Mouse (Mus musculus) macrophage (primary cell): Measurements from ENCODE around the gene Asic4. TPM values are rescaled to one million over a fixed set of nuclear protein-coding genes. Genes with fewer than 3 reads are reported as not detected.
A peak's percentile ranks its signal among the peaks of the same experiment; 100 is the strongest.

Experiments
- H3K27ac ChIP-seq: fragments of 350-480 bp; formaldehyde crosslinking; 2 replicates; pipeline ENCODE4 v1.9.0; 2021
- H3K36me3 ChIP-seq: fragments of 350-480 bp; formaldehyde crosslinking; 2 replicates; pipeline ENCODE4 v1.9.0; 2021; ENCODE audit errors: inconsistent target
- H3K4me3 ChIP-seq: fragments of 350-480 bp; formaldehyde crosslinking; 2 replicates; pipeline ENCODE4 v1.9.0; 2021; ENCODE audit errors: inconsistent target
- H3K79me2 ChIP-seq: fragments of 350-480 bp; formaldehyde crosslinking; 2 replicates; pipeline ENCODE4 v1.9.0; 2021; ENCODE audit errors: inconsistent target
- WGBS: methylation state at CpG from one replicate; pipeline ENCODE4 v1.1.7; 2026; ENCODE audit warnings: inconsistent platforms; ENCODE audit not compliant: missing documents; 5-methylcytosine and 5-hydroxymethylcytosine counted together
- polyA plus RNA-seq: library from polyadenylated mRNA; stranded (reverse); fragments of 250-400 nt; gene quantifications from 3 replicates; pipeline ENCODE4 v1.2.4, GENCODE M21; 2018; ENCODE audit warnings: inconsistent platforms

The Asic4 gene
- polyA plus RNA-seq, 1 experiment from 2014 or later = not detected

DNA sequence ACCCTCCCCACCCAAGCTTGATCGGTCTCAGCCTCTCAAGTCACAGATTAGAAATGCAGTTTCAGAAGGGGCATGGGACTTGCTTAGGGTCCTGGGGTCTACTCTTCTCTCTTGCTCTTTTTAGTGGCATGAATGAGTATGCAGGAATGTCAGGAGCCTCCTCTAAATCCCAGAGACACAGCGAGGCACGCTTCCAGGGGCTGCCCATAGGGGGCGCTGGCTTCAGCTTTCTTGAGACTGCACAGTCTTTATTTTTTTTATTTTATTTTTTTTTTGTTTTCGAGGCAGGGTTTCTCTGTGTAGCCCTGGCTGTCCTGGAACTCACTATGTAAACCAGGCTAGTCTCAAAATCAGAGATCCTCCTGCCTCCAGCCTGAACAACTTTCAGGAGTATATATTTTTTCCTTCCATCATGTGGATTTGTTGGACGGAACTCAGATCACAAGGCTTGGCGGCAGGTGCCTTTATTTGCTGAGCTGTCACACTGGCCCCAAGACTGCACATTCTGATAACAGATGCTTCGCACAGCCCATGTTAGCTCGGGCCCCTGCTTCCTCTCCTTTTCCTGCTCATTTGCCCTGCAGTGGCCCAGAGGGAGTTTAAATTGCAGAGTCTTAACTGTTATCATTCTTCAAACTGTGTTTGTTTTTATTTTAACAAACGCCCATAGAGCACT lies 24.3 kb upstream of the Asic4 start:
- 39% methylated on average over 10 of the region's 10 CpGs for WGBS
- H3K79me2 ChIP-seq = no peaks in the 10 kb centered on the region
- H3K4me3 ChIP-seq = no peak overlapping the region
- no peak overlapping the region for H3K27ac ChIP-seq
- H3K36me3 ChIP-seq = peaks cover 11% of the 10 kb centered on the region; the same call in 1 of the 2 replicates

DNA sequence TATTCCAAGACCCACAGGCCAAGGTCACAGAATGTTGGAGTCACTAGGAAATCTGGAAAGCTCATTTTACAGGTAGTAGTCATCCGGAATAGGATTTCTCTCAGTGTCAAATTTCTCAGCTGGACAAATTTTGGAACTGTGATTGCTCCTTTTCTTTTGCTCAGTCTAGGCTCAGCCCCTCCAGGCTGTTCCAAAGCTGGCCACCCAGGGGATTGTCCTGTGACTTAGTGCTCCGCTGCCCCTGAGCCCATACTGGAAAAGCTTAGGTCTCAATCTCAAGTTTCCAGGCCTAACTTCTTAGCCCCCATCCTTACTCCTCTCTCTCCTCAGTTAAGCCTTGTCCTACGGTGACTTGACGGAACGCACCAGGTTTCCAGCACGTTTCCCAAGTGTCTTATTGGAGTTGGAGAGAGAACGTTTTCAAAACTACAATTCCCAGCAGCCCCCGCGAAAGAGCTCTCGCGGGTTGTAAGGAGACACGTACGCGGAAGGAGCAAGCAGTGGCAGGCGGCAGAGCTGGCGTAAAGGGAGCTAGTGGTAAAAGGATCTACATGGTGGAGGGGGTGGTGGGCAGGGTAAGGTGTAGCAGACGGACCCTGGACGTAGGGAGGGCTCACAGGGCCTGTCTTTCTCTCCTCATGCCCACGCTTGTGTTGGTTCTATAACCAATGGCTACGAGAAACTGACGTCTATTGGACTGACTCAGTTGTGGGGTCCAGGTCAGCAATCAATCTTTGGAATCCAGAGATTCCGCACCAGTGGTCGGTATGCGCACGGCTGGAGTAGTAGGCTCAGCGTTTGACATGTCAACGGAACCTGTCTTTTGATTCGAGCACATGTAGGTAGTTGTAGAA lies 14.5 kb upstream of the Asic4 start, which contains the start of gene Gmppa:
Gene Gmppa (plus strand): TSS at position 456 of the 854 bp plus-strand sequence.
- Histone ChIP-seq H3K36me3 (peaks cover 16% of the 10 kb centered on the region; the same call in 1 of the 2 replicates), H3K4me3 (peak within 1 kb of the TSS; percentile 97), H3K79me2 (no peaks in the 10 kb centered on the region), H3K27ac (peak within 1 kb of the TSS; percentile 48)
- WGBS = 7% methylated on average over 28 of the region's 28 CpGs

DNA sequence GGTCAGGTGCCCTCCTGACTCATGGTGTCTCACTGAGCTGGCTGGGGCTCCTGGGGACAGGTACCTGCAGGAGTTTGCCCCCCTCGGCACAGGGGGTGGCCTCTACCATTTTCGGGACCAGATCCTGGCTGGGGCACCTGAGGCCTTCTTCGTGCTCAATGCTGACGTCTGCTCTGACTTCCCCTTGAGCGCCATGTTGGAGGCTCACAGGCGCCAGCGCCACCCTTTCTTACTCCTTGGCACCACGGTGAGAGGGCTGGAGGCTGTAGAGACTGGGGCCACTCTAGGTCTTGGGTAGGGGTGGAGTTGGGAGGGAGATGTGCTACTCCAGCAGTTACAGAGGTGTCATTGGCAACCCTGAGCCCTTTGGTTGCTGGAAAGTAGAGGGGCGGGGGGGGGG lies 11.5 kb upstream of the Asic4 start:
- H3K79me2 ChIP-seq = no peaks in the 10 kb centered on the region
- H3K36me3 ChIP-seq = peaks cover 38% of the 10 kb centered on the region; the same call in 1 of the 2 replicates
- H3K4me3 ChIP-seq = no peak overlapping the region
- H3K27ac ChIP-seq = no peak overlapping the region
- 93% methylated on average over 6 of the region's 9 CpGs for WGBS

DNA sequence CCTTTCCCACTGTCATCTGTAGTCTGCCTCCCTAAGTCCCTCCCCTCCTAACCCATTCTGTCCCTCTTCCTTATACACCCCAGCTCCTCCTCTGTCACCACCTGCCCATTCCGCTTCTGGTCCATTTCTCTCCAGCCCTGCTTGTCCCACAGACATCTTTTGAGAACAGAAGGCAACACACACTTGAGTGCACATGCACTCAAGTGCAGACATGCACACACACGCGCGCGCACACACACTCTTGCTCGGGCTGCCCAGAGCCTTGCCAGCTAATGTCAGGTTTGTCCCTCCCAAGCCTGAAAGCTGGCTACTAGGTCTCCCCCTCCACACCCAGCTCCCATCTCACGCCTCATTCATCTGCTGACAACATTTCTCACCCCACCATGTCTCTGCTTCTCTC lies 9.6 kb upstream of the Asic4 start:
- H3K36me3 ChIP-seq = peaks cover 38% of the 10 kb centered on the region; the same call in 1 of the 2 replicates
- H3K79me2 ChIP-seq = no peaks in the 10 kb centered on the region
- WGBS = 99% methylated on average over 7 of the region's 7 CpGs
- no peak overlapping the region for H3K4me3 ChIP-seq
- H3K27ac ChIP-seq = no peak overlapping the region

DNA sequence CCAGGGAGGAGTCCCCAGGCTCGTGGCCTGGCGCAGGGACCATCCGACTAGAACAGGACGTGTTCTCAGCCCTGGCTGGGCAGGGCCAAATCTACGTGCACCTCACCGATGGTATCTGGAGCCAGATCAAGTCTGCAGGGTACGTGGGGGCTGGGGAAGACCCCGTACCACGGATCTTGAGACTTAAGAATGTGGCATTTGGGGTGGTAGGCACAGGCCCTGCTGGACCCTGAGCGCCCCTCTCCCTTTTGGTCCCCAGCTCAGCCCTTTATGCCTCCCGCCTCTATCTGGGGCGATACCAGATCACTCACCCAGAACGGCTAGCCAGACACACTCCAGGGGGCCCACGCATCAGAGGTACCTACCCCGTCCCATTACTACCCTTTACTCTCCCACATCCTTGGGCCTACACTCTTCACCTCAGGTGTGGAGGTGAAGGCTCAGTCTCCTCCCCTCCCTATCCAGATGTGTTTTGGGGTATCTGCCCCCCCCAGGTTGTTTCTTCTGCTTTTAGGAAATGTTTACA lies 8.7 kb upstream of the Asic4 start:
- no peaks in the 10 kb centered on the region for H3K79me2 ChIP-seq
- H3K36me3 ChIP-seq = peaks cover 38% of the 10 kb centered on the region; the same call in 1 of the 2 replicates
- WGBS = 96% methylated on average over 13 of the region's 15 CpGs
- H3K27ac ChIP-seq = no peak overlapping the region
- no peak overlapping the region for H3K4me3 ChIP-seq

DNA sequence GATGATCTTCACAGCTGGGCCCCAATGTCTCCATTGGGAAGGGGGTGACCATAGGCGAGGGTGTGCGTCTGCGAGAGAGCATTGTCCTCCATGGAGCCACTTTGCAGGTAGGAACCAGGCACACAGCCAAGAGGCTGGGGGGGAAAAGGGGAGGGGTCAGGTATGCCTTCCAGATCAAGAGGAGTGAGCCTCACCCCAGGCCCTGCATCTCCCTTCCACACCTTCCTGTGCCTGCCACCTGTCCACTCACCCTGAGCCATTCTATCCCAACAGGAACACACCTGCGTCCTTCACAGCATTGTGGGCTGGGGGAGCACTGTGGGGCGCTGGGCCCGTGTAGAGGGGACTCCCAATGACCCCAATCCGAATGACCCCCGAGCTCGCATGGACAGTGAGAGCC lies 8.1 kb upstream of the Asic4 start:
- no peak overlapping the region for H3K4me3 ChIP-seq
- 93% methylated on average over 9 of the region's 9 CpGs for WGBS
- peaks cover 38% of the 10 kb centered on the region; the same call in 1 of the 2 replicates for H3K36me3 ChIP-seq
- H3K27ac ChIP-seq = no peak overlapping the region
- no peaks in the 10 kb centered on the region for H3K79me2 ChIP-seq

DNA sequence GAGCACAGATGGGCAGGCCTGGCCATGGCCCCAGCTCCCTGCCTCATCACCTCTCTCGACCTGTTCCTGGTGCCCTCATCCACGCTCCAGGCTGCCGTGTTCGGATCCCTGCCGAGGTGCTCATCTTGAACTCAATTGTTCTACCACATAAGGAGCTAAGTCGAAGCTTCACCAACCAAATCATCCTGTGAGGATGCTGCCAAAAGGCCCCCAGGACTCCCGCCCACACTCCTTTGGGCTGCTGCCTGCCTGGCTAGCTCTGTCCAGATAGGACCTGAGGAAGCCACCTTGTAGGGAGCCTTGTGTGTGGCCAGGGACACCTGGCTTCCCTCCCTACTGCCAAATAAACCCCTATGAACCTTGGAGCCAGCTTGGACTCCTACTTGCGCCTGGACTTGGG lies 7.4 kb upstream of the Asic4 start:
- Histone ChIP-seq H3K36me3 (peaks cover 38% of the 10 kb centered on the region; the same call in 1 of the 2 replicates), H3K79me2 (no peaks in the 10 kb centered on the region), H3K27ac (no peak overlapping the region), H3K4me3 (no peak overlapping the region)
- 96% methylated on average over 7 of the region's 8 CpGs for WGBS

DNA sequence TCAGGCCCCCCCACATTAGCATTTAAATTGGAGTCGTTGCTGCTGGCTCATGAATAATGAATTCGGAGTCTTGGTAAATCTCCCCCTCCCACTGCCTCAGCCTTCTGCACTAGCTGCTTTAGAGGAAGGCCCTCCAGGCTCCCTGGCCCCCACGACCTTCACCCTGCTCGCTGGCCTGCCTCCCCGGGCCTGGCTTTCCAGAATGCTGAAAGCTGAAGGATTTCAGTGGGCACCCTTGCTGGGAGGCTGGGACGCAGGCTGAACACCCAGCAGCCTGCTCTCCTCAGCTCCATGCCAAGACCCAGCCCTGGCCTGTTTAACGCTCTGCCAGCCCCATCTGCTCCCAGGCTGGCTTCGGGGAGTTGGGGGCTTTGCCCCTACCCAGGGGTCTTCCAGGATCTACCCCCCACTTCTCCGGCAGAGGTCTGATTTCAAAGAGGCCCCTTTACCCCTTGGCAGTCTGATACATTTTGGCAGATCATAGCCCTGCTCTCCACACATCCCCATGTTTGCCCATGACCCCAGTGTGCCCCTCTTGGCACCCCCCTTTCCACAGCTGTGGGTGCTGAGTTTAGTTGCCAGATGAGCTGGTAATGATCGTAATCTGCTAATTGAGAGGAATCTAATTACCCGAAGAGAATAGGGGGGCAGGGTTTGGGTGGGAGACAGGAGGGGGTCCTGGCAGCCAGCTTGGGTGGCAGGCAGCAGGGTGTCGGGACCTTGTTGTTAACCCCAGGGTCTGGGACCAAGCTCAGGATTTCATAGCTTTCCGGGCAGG lies 6.8 kb upstream of the Asic4 start:
- peaks cover 38% of the 10 kb centered on the region; the same call in 1 of the 2 replicates for H3K36me3 ChIP-seq
- no peaks in the 10 kb centered on the region for H3K79me2 ChIP-seq
- H3K4me3 ChIP-seq = no peak overlapping the region
- WGBS = 76% methylated on average over 13 of the region's 13 CpGs
- H3K27ac ChIP-seq = no peak overlapping the region

DNA sequence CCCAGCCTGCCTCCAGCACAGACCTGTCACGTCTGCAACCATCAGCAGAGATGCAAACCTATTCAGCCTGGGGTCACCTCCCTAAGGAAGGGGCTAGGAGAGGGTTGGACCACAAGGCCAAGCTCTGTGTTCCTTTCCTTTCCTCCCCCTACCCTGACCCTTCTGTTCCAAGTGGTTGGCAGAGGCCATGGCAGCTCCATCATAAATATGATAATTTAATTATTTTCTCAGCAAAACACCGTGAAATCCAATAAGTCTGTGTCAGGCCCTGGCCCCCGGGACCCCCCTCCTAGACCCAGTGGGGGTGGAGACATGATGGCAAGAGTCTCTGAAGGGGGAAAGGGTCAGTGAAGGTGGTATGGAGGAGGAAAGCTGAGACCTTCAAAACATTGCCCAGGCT lies 6.0 kb upstream of the Asic4 start:
- Histone ChIP-seq H3K79me2 (no peaks in the 10 kb centered on the region), H3K36me3 (peaks cover 36% of the 10 kb centered on the region; the same call in 1 of the 2 replicates), H3K4me3 (no peak overlapping the region), H3K27ac (no peak overlapping the region)
- WGBS = 69% methylated on average over 3 of the region's 3 CpGs

DNA sequence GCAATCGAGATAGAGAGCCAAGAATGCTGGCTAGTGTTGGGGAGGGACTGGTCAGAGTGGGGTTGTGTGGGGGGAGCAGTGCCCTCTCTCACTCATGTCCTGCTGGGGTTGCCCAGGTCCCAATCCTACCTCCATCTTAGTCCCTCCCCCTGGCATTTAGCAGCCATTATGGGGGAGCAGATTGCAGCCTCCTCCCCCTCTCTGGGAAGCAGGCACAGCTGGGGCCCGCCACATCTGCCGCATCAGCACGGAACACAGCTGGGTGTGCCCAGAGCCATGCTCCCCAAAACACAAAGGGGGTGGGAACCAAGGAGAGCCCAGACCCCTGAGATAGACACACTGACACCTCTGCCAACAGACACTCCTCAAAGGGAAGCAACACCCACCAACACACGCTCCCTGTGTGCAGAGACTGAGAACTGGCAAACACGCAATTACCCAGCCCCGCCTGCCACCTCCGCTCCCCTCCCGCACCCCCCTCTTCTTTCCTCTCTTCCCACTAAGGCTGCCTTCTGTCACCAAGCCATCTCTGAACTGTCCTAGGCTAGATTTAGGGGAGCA lies 5.0 kb upstream of the Asic4 start:
- H3K36me3 ChIP-seq = peaks cover 26% of the 10 kb centered on the region; the same call in 1 of the 2 replicates
- WGBS = 19% methylated on average over 9 of the region's 9 CpGs
- H3K4me3 ChIP-seq = no peak overlapping the region
- H3K27ac ChIP-seq = no peak overlapping the region
- H3K79me2 ChIP-seq = no peaks in the 10 kb centered on the region

DNA sequence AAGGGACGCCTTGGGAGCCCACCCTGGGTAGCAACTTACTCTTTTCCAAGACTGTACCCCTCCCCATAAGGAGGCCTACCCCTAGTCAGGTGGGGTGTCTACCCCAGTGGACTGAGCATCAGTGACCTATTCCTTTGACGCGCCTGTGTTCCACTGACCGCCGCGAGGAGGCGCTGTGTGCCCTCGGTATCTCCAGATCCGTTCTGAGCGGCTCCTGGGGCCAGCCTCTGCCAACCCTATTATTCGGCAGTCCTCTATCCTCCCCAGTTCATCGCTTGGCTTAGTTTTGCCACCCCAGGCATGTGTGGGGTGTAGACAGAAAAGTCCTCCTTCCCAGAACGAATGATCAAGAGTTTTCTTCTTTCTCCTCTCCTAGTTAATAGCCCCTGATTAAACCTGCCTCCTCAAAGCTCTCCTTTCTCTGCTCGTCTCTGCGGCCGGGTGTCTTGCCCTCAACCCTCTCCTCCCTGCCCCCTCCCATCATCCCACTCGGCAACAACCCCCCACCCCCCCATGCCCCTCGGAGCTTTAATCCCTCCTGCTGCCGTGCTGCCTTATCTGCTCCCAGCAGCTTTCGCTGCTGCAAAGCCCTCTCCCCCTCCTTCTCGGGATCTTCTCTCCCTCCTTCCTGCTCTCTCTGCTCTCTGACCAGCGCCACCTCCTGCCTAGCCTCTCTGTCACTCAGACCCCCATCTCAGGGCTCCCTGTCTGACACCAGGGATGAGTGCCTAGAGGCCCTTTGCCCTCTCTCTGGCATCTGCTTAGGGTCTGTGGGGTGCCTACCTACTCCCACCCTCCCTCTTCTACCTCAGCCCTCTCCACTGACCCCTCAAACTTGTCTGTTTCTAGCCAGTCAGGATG lies 4.3 kb upstream of the Asic4 start:
- Histone ChIP-seq H3K36me3 (peaks cover 19% of the 10 kb centered on the region; the same call in 1 of the 2 replicates), H3K4me3 (no peak overlapping the region), H3K27ac (no peak overlapping the region), H3K79me2 (no peaks in the 10 kb centered on the region)
- WGBS = under 1% methylated on average over 20 of the region's 22 CpGs

DNA sequence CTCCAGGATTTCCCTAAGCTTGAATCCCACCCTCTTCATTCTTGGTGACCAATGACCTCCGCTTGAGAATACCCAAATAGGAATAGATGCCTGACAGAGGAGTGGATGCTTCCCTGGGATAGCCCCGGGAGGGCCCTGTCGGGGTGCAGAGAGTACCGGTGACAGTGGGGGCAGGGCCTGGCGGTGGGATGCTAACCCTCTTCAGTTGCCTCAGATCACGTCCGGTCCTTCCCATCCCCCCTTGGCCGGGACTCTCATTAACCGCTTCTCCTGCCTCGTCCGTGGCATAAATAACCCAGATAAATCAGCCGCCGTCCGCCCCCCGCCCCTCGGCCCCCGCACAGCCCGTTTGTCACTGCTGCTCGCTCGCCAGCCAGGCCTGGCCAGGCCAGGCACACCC lies 3.6 kb upstream of the Asic4 start:
- Histone ChIP-seq H3K79me2 (no peaks in the 10 kb centered on the region), H3K27ac (no peak overlapping the region), H3K4me3 (no peak overlapping the region), H3K36me3 (peaks cover 12% of the 10 kb centered on the region; the same call in 1 of the 2 replicates)
- WGBS = 3% methylated on average over 20 of the region's 20 CpGs
